Mouse (Mus musculus) brain, adult 2 months (tissue): ENCODE results near the gene Thsd4.

Experiments
- DNase-seq: peaks from one replicate; pipeline ENCODE4 v3.0.0; 2011; ENCODE audit warnings: low read depth, low spot score

Thsd4 gene

GRCm38 (mm10) chr9:60517148-60517547 lies 4.7 kb downstream of the Thsd4 start:
- no peak for DNase-seq

GRCm38 (mm10) chr9:60516379-60516778 lies 5.5 kb downstream of the Thsd4 start:
- DNase-seq = no peak

GRCm38 (mm10) chr9:60513329-60513788 lies 8.5 kb downstream of the Thsd4 start:
- no peak for DNase-seq

GRCm38 (mm10) chr9:60510876-60511275 lies 11.0 kb downstream of the Thsd4 start:
- DNase-seq = no peak

GRCm38 (mm10) chr9:60506136-60506535 lies 15.7 kb downstream of the Thsd4 start:
- DNase-seq = no peak

GRCm38 (mm10) chr9:60504378-60505285 lies 17.2 kb downstream of the Thsd4 start:
- DNase-seq = no peak

- no peak for DNase-seq
These were observed 19.6 kb downstream of the Thsd4 start for GRCm38 (mm10) chr9:60502220-60502619.

- DNase-seq = no peak
These were observed 20.2 kb downstream of the Thsd4 start for GRCm38 (mm10) chr9:60501504-60502179.

- no peak for DNase-seq
These were observed 29.4 kb downstream of the Thsd4 start for GRCm38 (mm10) chr9:60492275-60492974.

GRCm38 (mm10) chr9:60491489-60492100 lies 30.3 kb downstream of the Thsd4 start:
- DNase-seq = no peak

GRCm38 (mm10) chr9:60491079-60491478 lies 30.8 kb downstream of the Thsd4 start:
- DNase-seq = no peak

GRCm38 (mm10) chr9:60488816-60489215 lies 33.0 kb downstream of the Thsd4 start:
- no peak for DNase-seq

GRCm38 (mm10) chr9:60482165-60482564 lies 39.7 kb downstream of the Thsd4 start:
- no peak for DNase-seq

GRCm38 (mm10) chr9:60480052-60480451 lies 41.8 kb downstream of the Thsd4 start:
- DNase-seq = peak; percentile 36

GRCm38 (mm10) chr9:60478806-60479205 lies 43.0 kb downstream of the Thsd4 start:
- no peak for DNase-seq

- no peak for DNase-seq
These were observed 43.7 kb downstream of the Thsd4 start for GRCm38 (mm10) chr9:60477991-60478750.

- peak; percentile 16 for DNase-seq
These were observed 61.5 kb downstream of the Thsd4 start for GRCm38 (mm10) chr9:60460010-60460982.

- DNase-seq = peak; percentile 57
These were observed 63.3 kb downstream of the Thsd4 start for GRCm38 (mm10) chr9:60458468-60458962.
